Mouse (Mus musculus): ENCODE results near the gene Plcxd2. TPM values are rescaled to one million over a fixed set of nuclear protein-coding genes. Genes with fewer than 3 reads are reported as not detected.

Gene Plcxd2
- total RNA-seq, 2 experiments from 2014 or later: 24.3 to 25.9 TPM

GRCm38 (mm10) chr16:45942169-45942891 is 67.7 kb downstream of the Plcxd2 start:
- no peak for DNase-seq (ENCODE audit: low spot score in 2 of 2)

- no peak for DNase-seq (ENCODE audit: low spot score in 2 of 2)
These were observed 69.3 kb downstream of the Plcxd2 start for GRCm38 (mm10) chr16:45940701-45941100.

- no peak for DNase-seq (ENCODE audit: low spot score in 2 of 2)
These were observed 70.6 kb downstream of the Plcxd2 start for GRCm38 (mm10) chr16:45939436-45939835.

GRCm38 (mm10) chr16:45937381-45937780 is 72.6 kb downstream of the Plcxd2 start:
- no peak for DNase-seq (ENCODE audit: low spot score in 2 of 2)

GRCm38 (mm10) chr16:45936521-45936920 is 73.5 kb downstream of the Plcxd2 start:
- DNase-seq (ENCODE audit: low spot score in 2 of 2): no peak

GRCm38 (mm10) chr16:45935956-45936483 is 74.0 kb downstream of the Plcxd2 start:
- no peak for DNase-seq (ENCODE audit: low spot score in 2 of 2)

GRCm38 (mm10) chr16:45934721-45935407 is 75.2 kb downstream of the Plcxd2 start:
- no peak for DNase-seq (ENCODE audit: low spot score in 2 of 2)

GRCm38 (mm10) chr16:45930308-45930707 is 79.7 kb downstream of the Plcxd2 start:
- DNase-seq (ENCODE audit: low spot score in 2 of 2): no peak

GRCm38 (mm10) chr16:45928090-45928489 is 81.9 kb downstream of the Plcxd2 start:
- DNase-seq (ENCODE audit: low spot score in 2 of 2): no peak

GRCm38 (mm10) chr16:45927601-45928000 is 82.4 kb downstream of the Plcxd2 start:
- DNase-seq (ENCODE audit: low spot score in 2 of 2): no peak

- DNase-seq (ENCODE audit: low spot score in 2 of 2): no peak
These were observed 83.1 kb downstream of the Plcxd2 start for GRCm38 (mm10) chr16:45926875-45927274.

- DNase-seq (ENCODE audit: low spot score in 2 of 2): no peak
These were observed 86.1 kb downstream of the Plcxd2 start for GRCm38 (mm10) chr16:45923731-45924424.

- DNase-seq (ENCODE audit: low spot score in 2 of 2): no peak
These were observed 87.3 kb downstream of the Plcxd2 start for GRCm38 (mm10) chr16:45922546-45923229.

GRCm38 (mm10) chr16:45919572-45919971 is 90.4 kb downstream of the Plcxd2 start:
- peak; percentile 21 to 24 for DNase-seq (ENCODE audit: low spot score in 2 of 2)

Other genes starting within 250 kb of the Plcxd2 start
- 1 to 10 TPM; 6.2 to 7.8 TPM for gene Phldb2, start 56.6 kb downstream of the Plcxd2 start, total RNA-seq (2021)
- gene Cd96, start 110.0 kb upstream of the Plcxd2 start, total RNA-seq (2021): under 1 TPM in 1 of 2 experiments, not detected in 1; 0.18 TPM
- gene Gm4737, start 144.9 kb upstream of the Plcxd2 start, total RNA-seq (2021): 10 to 100 TPM; 10.3 to 11.7 TPM